8 mouse cellular contexts compared by ENCODE assay signal in genomic region chr6:115717101-115717652, GRCm38 (mm10). TPM values are rescaled to one million over a fixed set of nuclear protein-coding genes. Genes with fewer than 3 reads are reported as not detected.
DNase-seq lines count a peak whose midpoint lies in the region; TF ChIP-seq lines count a peak whose summit lies in the region.

No protein-coding gene starts in this region.

- peaks cover 24% of the 10 kb centered on the region for H3K4me1 ChIP-seq in heart, embryonic 10.5 days
- H3K4me1 ChIP-seq in kidney, adult 2 months (ENCODE audit: control insufficient read depth, insufficient read depth, low read length) = peaks cover 13% of the 10 kb centered on the region; the same call in 1 of the 2 replicates

- no peaks in the 10 kb centered on the region for H3K9me3 ChIP-seq in heart, embryonic 10.5 days

- no peak for TF ChIP-seq CTCF in kidney, adult 2 months (conservative IDR thresholded peaks at IDR 0.05; ENCODE audit: insufficient read depth, insufficient read length, low read depth, low read length)

- H3K27ac ChIP-seq in heart, embryonic 10.5 days = peak overlapping the region; percentile 79; the same call in 1 of the 2 replicates
- H3K27ac ChIP-seq in kidney, adult 2 months (ENCODE audit: insufficient read depth, low read depth, low read length) = peak overlapping the region; percentile 73; the same call in 1 of the 2 replicates

- peak overlapping the region; percentile 58 for H3K4me3 ChIP-seq in heart, embryonic 10.5 days
- H3K4me3 ChIP-seq in kidney, adult 2 months (ENCODE audit: insufficient read depth, low read depth, low read length) = no peak overlapping the region; the same call in 1 of the 2 replicates

- H3K27me3 ChIP-seq in heart, embryonic 10.5 days (ENCODE audit: insufficient read depth, poor library complexity, severe bottlenecking) = no peaks in the 10 kb centered on the region
- H3K27me3 ChIP-seq in kidney, adult 2 months (replicated peaks; ENCODE audit: control insufficient read depth, insufficient read depth, low read length) = no peaks in the 10 kb centered on the region
- no peaks in the 10 kb centered on the region; the same call in 1 of the 2 replicates for H3K27me3 ChIP-seq in splenic B cell, adult 2 months (ENCODE audit: control insufficient read depth, insufficient read depth, low read length, poor library complexity, severe bottlenecking)

- H3K36me3 ChIP-seq in heart, embryonic 10.5 days = no peaks in the 10 kb centered on the region
- H3K36me3 ChIP-seq in kidney, adult 2 months (ENCODE audit: control insufficient read depth, insufficient read depth, low read length) = no peaks in the 10 kb centered on the region
- no peaks in the 10 kb centered on the region for H3K36me3 ChIP-seq in splenic B cell, adult 2 months (ENCODE audit: control insufficient read depth, insufficient read depth, low read length, poor library complexity, severe bottlenecking)

- peak; percentile 44 for DNase-seq in embryo, embryonic 10.5 days (ENCODE audit: low spot score)
- no peak for DNase-seq in embryo, embryonic 11 days
- DNase-seq in heart, embryonic 10.5 days (ENCODE audit: low spot score) = no peak
- DNase-seq in kidney, adult 2 months = peak; percentile 42
- peak; percentile 36 for DNase-seq in lung, postnatal 10 days
- peak; percentile 57 for DNase-seq in splenic B cell, adult 2 months (ENCODE audit: low read depth, low spot score)
- no peak for DNase-seq in testis, postnatal 14 days (ENCODE audit: low spot score)
- no peak for DNase-seq in left cerebral cortex, adult 18-20 months (ENCODE audit: low spot score in 2 of 2)

- 14% methylated on average over 8 of the region's 8 CpGs for WGBS in heart, embryonic 10.5 days
- 20% methylated on average over 8 of the region's 8 CpGs for WGBS in kidney, adult 2 months

- TF ChIP-seq POLR2A in kidney, adult 2 months (IDR thresholded peaks at IDR 0.05; ENCODE audit: low read depth, low read length) = no peak

RNA-seq across cellular contexts. Expression of gene Raf1, which starts 40.7 kb away (rescaled TPM):
- 94.0 and 101 TPM in 2 replicates for polyA plus RNA-seq in heart, embryonic 10.5 days (2016; fragmentation: Nextera tagmentation; extraction: Ambion mirVana)
- polyA plus RNA-seq in kidney, adult 2 months (2012; rRNA removed) = 103 and 106 TPM in 2 replicates
- total RNA-seq in left cerebral cortex, adult 18-20 months (2021) = 10 to 100 TPM; 79.3 to 88.2 TPM

RNA-seq across cellular contexts. Expression of gene Tmem40, which starts 45.0 kb away (rescaled TPM):
- 2.8 and 3.3 TPM in 2 replicates for polyA plus RNA-seq in heart, embryonic 10.5 days (2016; fragmentation: Nextera tagmentation; extraction: Ambion mirVana)
- polyA plus RNA-seq in kidney, adult 2 months (2012; rRNA removed) = 0.50 TPM in 2 replicates
- total RNA-seq in left cerebral cortex, adult 18-20 months (2021) = 1 to 10 TPM in 1 of 2 experiments, under 1 TPM in 1; 0.56 to 4.8 TPM

RNA-seq across cellular contexts. Expression of gene Cand2, which starts 57.2 kb away (rescaled TPM):
- 60.0 and 73.9 TPM in 2 replicates for polyA plus RNA-seq in heart, embryonic 10.5 days (2016; fragmentation: Nextera tagmentation; extraction: Ambion mirVana)
- polyA plus RNA-seq in kidney, adult 2 months (2012; rRNA removed) = 4.0 and 4.3 TPM in 2 replicates
- 1 to 10 TPM; 2.0 to 2.4 TPM for total RNA-seq in left cerebral cortex, adult 18-20 months (2021)

Comparison
In these comparisons a context has a peak if more than half of its experiments do, and no peak if none do; other contexts are left out.
1. DNase-seq: peak in embryo, embryonic 10.5 days (single experiment), kidney, adult 2 months (single experiment), lung, postnatal 10 days (single experiment) and splenic B cell, adult 2 months (single experiment); none in embryo, embryonic 11 days (single experiment), heart, embryonic 10.5 days (single experiment), testis, postnatal 14 days (single experiment) and left cerebral cortex, adult 18-20 months (0 of 2).
2. RNA of gene Cand2, which starts 57.2 kb away (polyA plus RNA-seq): 60.0 to 73.9 TPM in heart, embryonic 10.5 days; 4.0 to 4.3 TPM in kidney, adult 2 months; every median in the first group is over 10 times any median in the second.